Mouse (Mus musculus): ENCODE measurements around the gene Pla2g4e. TPM values are rescaled to one million over a fixed set of nuclear protein-coding genes. Genes with fewer than 3 reads are reported as not detected.

Gene Pla2g4e
- total and polyA plus RNA-seq, 3 experiments = 0.05 TPM; not detected in 2

GRCm38 (mm10) chr2:120264858-120265257 lies 19.7 kb upstream of the Pla2g4e start:
- no peak overlapping the region for H3K4me3 ChIP-seq (ENCODE audit: low read depth, low read length)
- no peak for DNase-seq (ENCODE audit: low spot score)
- ATAC-seq (ENCODE audit: extremely low read depth, insufficient number of reproducible peaks, low FRiP score, poor library complexity, severe bottlenecking) = no peak
- H3K4me1 ChIP-seq (ENCODE audit: insufficient read depth, low read depth, low read length) = no peaks in the 10 kb centered on the region
- no peaks in the 10 kb centered on the region for H3K36me3 ChIP-seq (replicated peaks)
- peaks cover 19% of the 10 kb centered on the region for H3K27me3 ChIP-seq (ENCODE audit: insufficient read depth, low read length)
- no peak for TF ChIP-seq GATA1 (IDR thresholded peaks at IDR 0.05; ENCODE audit: borderline replicate concordance, low read length)
- TF ChIP-seq POLR2AphosphoS5 (IDR thresholded peaks at IDR 0.05; ENCODE audit: insufficient replicate concordance, low read depth, low read length) = no peak
- no peak for TF ChIP-seq CTCF (IDR thresholded peaks at IDR 0.05; ENCODE audit: low read depth, low read length)
- TF ChIP-seq TAL1 (conservative IDR thresholded peaks at IDR 0.05; ENCODE audit: low read depth, low read length) = no peak
- H3K9me3 ChIP-seq (replicated peaks) = no peaks in the 10 kb centered on the region

GRCm38 (mm10) chr2:120262876-120263275 lies 17.7 kb upstream of the Pla2g4e start:
- ATAC-seq (ENCODE audit: extremely low read depth, insufficient number of reproducible peaks, low FRiP score, poor library complexity, severe bottlenecking) (no peak), DNase-seq (ENCODE audit: low spot score) (no peak)
- Histone ChIP-seq H3K27me3 (ENCODE audit: insufficient read depth, low read length) (peaks cover 12% of the 10 kb centered on the region), H3K36me3 (replicated peaks) (no peaks in the 10 kb centered on the region), H3K9me3 (replicated peaks) (no peaks in the 10 kb centered on the region), H3K4me3 (ENCODE audit: low read depth, low read length) (no peak overlapping the region), H3K4me1 (ENCODE audit: insufficient read depth, low read depth, low read length) (no peaks in the 10 kb centered on the region)
- no peak for TF ChIP-seq CTCF (IDR thresholded peaks at IDR 0.05; ENCODE audit: low read depth, low read length)
- no peak for TF ChIP-seq GATA2 (IDR thresholded peaks at IDR 0.05; ENCODE audit: borderline replicate concordance, low read depth, low read length)
- no peak for TF ChIP-seq TAL1 (conservative IDR thresholded peaks at IDR 0.05; ENCODE audit: low read depth, low read length)
- TF ChIP-seq GATA1 (IDR thresholded peaks at IDR 0.05; ENCODE audit: borderline replicate concordance, low read length) = no peak
- no peak for TF ChIP-seq POLR2AphosphoS5 (IDR thresholded peaks at IDR 0.05; ENCODE audit: insufficient replicate concordance, low read depth, low read length)

- TF ChIP-seq GATA2 (IDR thresholded peaks at IDR 0.05; ENCODE audit: borderline replicate concordance, low read depth, low read length) (no peak), GATA1 (IDR thresholded peaks at IDR 0.05; ENCODE audit: borderline replicate concordance, low read length) (no peak)
- no peak for ATAC-seq (ENCODE audit: extremely low read depth, insufficient number of reproducible peaks, low FRiP score, poor library complexity, severe bottlenecking)
- Histone ChIP-seq H3K4me3 (ENCODE audit: low read depth, low read length) (no peak overlapping the region), H3K36me3 (replicated peaks) (no peaks in the 10 kb centered on the region), H3K9me3 (replicated peaks) (no peaks in the 10 kb centered on the region), H3K4me1 (ENCODE audit: insufficient read depth, low read depth, low read length) (no peaks in the 10 kb centered on the region), H3K27me3 (ENCODE audit: insufficient read depth, low read length) (peaks cover 8% of the 10 kb centered on the region)
- no peak for DNase-seq (ENCODE audit: low spot score)
Measured at GRCm38 (mm10) chr2:120261346-120261745, 16.2 kb upstream of the Pla2g4e start.

- DNase-seq (ENCODE audit: low spot score) (no peak), ATAC-seq (ENCODE audit: extremely low read depth, insufficient number of reproducible peaks, low FRiP score, poor library complexity, severe bottlenecking) (no peak)
- TF ChIP-seq GATA2 (IDR thresholded peaks at IDR 0.05; ENCODE audit: borderline replicate concordance, low read depth, low read length) (no peak), POLR2AphosphoS5 (IDR thresholded peaks at IDR 0.05; ENCODE audit: insufficient replicate concordance, low read depth, low read length) (no peak), TAL1 (conservative IDR thresholded peaks at IDR 0.05; ENCODE audit: low read depth, low read length) (no peak), CTCF (IDR thresholded peaks at IDR 0.05; ENCODE audit: low read depth, low read length) (no peak), GATA1 (IDR thresholded peaks at IDR 0.05; ENCODE audit: borderline replicate concordance, low read length) (no peak)
- Histone ChIP-seq H3K9me3 (replicated peaks) (no peaks in the 10 kb centered on the region), H3K4me3 (ENCODE audit: low read depth, low read length) (no peak overlapping the region), H3K4me1 (ENCODE audit: insufficient read depth, low read depth, low read length) (no peaks in the 10 kb centered on the region), H3K27me3 (ENCODE audit: insufficient read depth, low read length) (no peaks in the 10 kb centered on the region; the same call in 1 of the 2 replicates), H3K36me3 (replicated peaks) (no peaks in the 10 kb centered on the region)
Measured at GRCm38 (mm10) chr2:120256259-120256658, 11.1 kb upstream of the Pla2g4e start.

- Histone ChIP-seq H3K36me3 (replicated peaks) (no peaks in the 10 kb centered on the region), H3K9me3 (replicated peaks) (no peaks in the 10 kb centered on the region), H3K27me3 (ENCODE audit: insufficient read depth, low read length) (no peaks in the 10 kb centered on the region), H3K4me1 (ENCODE audit: insufficient read depth, low read depth, low read length) (no peaks in the 10 kb centered on the region), H3K4me3 (ENCODE audit: low read depth, low read length) (no peak overlapping the region)
- TF ChIP-seq GATA2 (IDR thresholded peaks at IDR 0.05; ENCODE audit: borderline replicate concordance, low read depth, low read length) (no peak), POLR2AphosphoS5 (IDR thresholded peaks at IDR 0.05; ENCODE audit: insufficient replicate concordance, low read depth, low read length) (no peak), TAL1 (conservative IDR thresholded peaks at IDR 0.05; ENCODE audit: low read depth, low read length) (no peak)
- DNase-seq (ENCODE audit: low spot score) = no peak
- no peak for ATAC-seq (ENCODE audit: extremely low read depth, insufficient number of reproducible peaks, low FRiP score, poor library complexity, severe bottlenecking)
Measured at GRCm38 (mm10) chr2:120252644-120253043, 7.5 kb upstream of the Pla2g4e start.

GRCm38 (mm10) chr2:120245421-120246016 lies 384 bp upstream of the Pla2g4e start:
- no peak overlapping the region for H3K4me3 ChIP-seq (ENCODE audit: low read depth, low read length)
- H3K27me3 ChIP-seq (ENCODE audit: insufficient read depth, low read length) = 0 out of 2 replicates have a peak, but pooled peaks cover 2% of the 10 kb centered on the region
- no peaks in the 10 kb centered on the region for H3K36me3 ChIP-seq (replicated peaks)
- no peak for ATAC-seq (ENCODE audit: extremely low read depth, insufficient number of reproducible peaks, low FRiP score, poor library complexity, severe bottlenecking)
- H3K9me3 ChIP-seq (replicated peaks) = no peaks in the 10 kb centered on the region
- no peak for DNase-seq (ENCODE audit: low spot score)
- no peak for TF ChIP-seq POLR2AphosphoS5 (IDR thresholded peaks at IDR 0.05; ENCODE audit: insufficient replicate concordance, low read depth, low read length)
- TF ChIP-seq TAL1 (conservative IDR thresholded peaks at IDR 0.05; ENCODE audit: low read depth, low read length) = no peak
- no peak for TF ChIP-seq GATA1 (IDR thresholded peaks at IDR 0.05; ENCODE audit: borderline replicate concordance, low read length)
- TF ChIP-seq CTCF (IDR thresholded peaks at IDR 0.05; ENCODE audit: low read depth, low read length) = no peak
- no peak for TF ChIP-seq GATA2 (IDR thresholded peaks at IDR 0.05; ENCODE audit: borderline replicate concordance, low read depth, low read length)
- no peaks in the 10 kb centered on the region for H3K4me1 ChIP-seq (ENCODE audit: insufficient read depth, low read depth, low read length)
